Mouse (Mus musculus): ENCODE measurements at regions not wholly inside any gene's neighbourhood (a gene's known extent, or its start where the extent isn't known, plus 50 kb on each side); places are given as distances from the start of the nearest gene placed in this dataset.

GRCm38 (mm10) chr1:12510129-12510816, 1096.4 kb downstream of the A830018L16Rik start:
- no peak overlapping the region for H3K4me2 ChIP-seq (ENCODE audit: insufficient read depth, low read depth, poor library complexity, severe bottlenecking)
- no peaks in the 10 kb centered on the region for H3K36me3 ChIP-seq (replicated peaks in 1 of 2; ENCODE audit: control insufficient read depth in 1 of 2, insufficient read depth in 1 of 2, low read length in 1 of 2)
- in situ Hi-C loops (cut with MboI; ENCODE audit: low pct_ligation_motif_present, low pct_unique_long_range_greater_than_20kb, low sequenced_read_pairs) (no loop called here), dilution Hi-C loops (cut with MboI; ENCODE audit: extremely low pct_ligation_motif_present, extremely low pct_unique_long_range_greater_than_20kb, low sequenced_read_pairs) (no loop called here)
- H3K27ac ChIP-seq (ENCODE audit: insufficient read depth, low read depth) = no peak overlapping the region
- no peak overlapping the region for H3K4me3 ChIP-seq (replicated peaks in 1 of 3; ENCODE audit: low read depth in 2 of 3, low read length in 2 of 3, poor library complexity in 1 of 3)
- no peaks in the 10 kb centered on the region for H3K27me3 ChIP-seq (replicated peaks)
- no peaks in the 10 kb centered on the region for H3K9me3 ChIP-seq (replicated peaks; ENCODE audit: low read length)
- H3K4me1 ChIP-seq (ENCODE audit: control insufficient read depth in 1 of 2, insufficient read depth in 2 of 2) = 0 out of 4 replicates have a peak, but pooled peaks cover 0 to 2% of the 10 kb centered on the region in 2 experiments
- no peaks in the 10 kb centered on the region for H3K79me2 ChIP-seq (replicated peaks; ENCODE audit: control insufficient read depth, extremely low read depth, insufficient read depth, poor library complexity, severe bottlenecking)
- no peak for DNase-seq (ENCODE audit: extremely low read depth)
- H3K9ac ChIP-seq (ENCODE audit: insufficient read depth, low read depth) = no peak overlapping the region
- TF ChIP-seq USF1 (IDR thresholded peaks at IDR 0.05; ENCODE audit: low read depth, low read length) = no peak

GRCm38 (mm10) chr1:12519601-12520000, 1105.7 kb downstream of the A830018L16Rik start:
- dilution Hi-C loops (cut with MboI; ENCODE audit: extremely low pct_ligation_motif_present, extremely low pct_unique_long_range_greater_than_20kb, low sequenced_read_pairs) = no loop called here
- Histone ChIP-seq H3K4me3 (replicated peaks in 1 of 3; ENCODE audit: low read depth in 2 of 3, low read length in 2 of 3, poor library complexity in 1 of 3) (no peak overlapping the region), H3K27me3 (replicated peaks) (no peaks in the 10 kb centered on the region), H3K79me2 (replicated peaks; ENCODE audit: control insufficient read depth, extremely low read depth, insufficient read depth, poor library complexity, severe bottlenecking) (no peaks in the 10 kb centered on the region), H3K27ac (ENCODE audit: insufficient read depth, low read depth) (no peak overlapping the region), H3K4me2 (ENCODE audit: insufficient read depth, low read depth, poor library complexity, severe bottlenecking) (no peak overlapping the region), H3K9me3 (replicated peaks; ENCODE audit: low read length) (no peaks in the 10 kb centered on the region), H3K4me1 (ENCODE audit: control insufficient read depth in 1 of 2, insufficient read depth in 2 of 2) (0 out of 4 replicates have a peak, but pooled peaks cover 0 to 5% of the 10 kb centered on the region in 2 experiments), H3K9ac (ENCODE audit: insufficient read depth, low read depth) (no peak overlapping the region), H3K36me3 (replicated peaks in 1 of 2; ENCODE audit: control insufficient read depth in 1 of 2, insufficient read depth in 1 of 2, low read length in 1 of 2) (no peaks in the 10 kb centered on the region)
- peak; percentile 31 for DNase-seq (ENCODE audit: extremely low read depth)
- TF ChIP-seq TCF12 (IDR thresholded peaks at IDR 0.05; ENCODE audit: low read depth, low read length) (no peak), E2F4 (IDR thresholded peaks at IDR 0.05; ENCODE audit: insufficient replicate concordance, low read depth, low read length) (no peak), IRF4 (IDR thresholded peaks at IDR 0.05; ENCODE audit: low read depth, low read length) (no peak), KAT2A (IDR thresholded peaks at IDR 0.05; ENCODE audit: insufficient replicate concordance, low read length) (no peak), POLR2A (IDR thresholded peaks at IDR 0.05; ENCODE audit: low read depth, low read length) (no peak), MAX (IDR thresholded peaks at IDR 0.05; ENCODE audit: low read length) (no peak), EP300 (IDR thresholded peaks at IDR 0.05; ENCODE audit: low read length) (peak; percentile 34; the same call in 1 of the 2 replicates)
- in situ Hi-C loops (cut with MboI; ENCODE audit: low pct_ligation_motif_present, low pct_unique_long_range_greater_than_20kb, low sequenced_read_pairs) = no loop called here

- Histone ChIP-seq H3K36me3 (replicated peaks in 1 of 2; ENCODE audit: control insufficient read depth in 1 of 2, insufficient read depth in 1 of 2, low read length in 1 of 2) (no peaks in the 10 kb centered on the region), H3K79me2 (replicated peaks; ENCODE audit: control insufficient read depth, extremely low read depth, insufficient read depth, poor library complexity, severe bottlenecking) (no peaks in the 10 kb centered on the region), H3K4me2 (ENCODE audit: insufficient read depth, low read depth, poor library complexity, severe bottlenecking) (no peak overlapping the region), H3K4me1 (ENCODE audit: control insufficient read depth in 1 of 2, insufficient read depth in 2 of 2) (no peaks in the 10 kb centered on the region), H3K9me3 (replicated peaks; ENCODE audit: low read length) (no peaks in the 10 kb centered on the region), H3K27me3 (replicated peaks) (no peaks in the 10 kb centered on the region), H3K27ac (ENCODE audit: insufficient read depth, low read depth) (no peak overlapping the region), H3K4me3 (replicated peaks in 1 of 3; ENCODE audit: low read depth in 2 of 3, low read length in 2 of 3, poor library complexity in 1 of 3) (no peak overlapping the region), H3K9ac (ENCODE audit: insufficient read depth, low read depth) (no peak overlapping the region)
- no peak for DNase-seq (ENCODE audit: extremely low read depth)
- in situ Hi-C loops (cut with MboI; ENCODE audit: low pct_ligation_motif_present, low pct_unique_long_range_greater_than_20kb, low sequenced_read_pairs) = no loop called here
- TF ChIP-seq SIN3A (IDR thresholded peaks at IDR 0.05; ENCODE audit: low read length) = no peak
- no peak for TF ChIP-seq ETS1 (conservative IDR thresholded peaks at IDR 0.05; ENCODE audit: low read depth, low read length)
- no peak for TF ChIP-seq KAT2A (IDR thresholded peaks at IDR 0.05; ENCODE audit: insufficient replicate concordance, low read length)
- no peak for TF ChIP-seq RAD21 (IDR thresholded peaks at IDR 0.05; ENCODE audit: low read depth, low read length)
- no peak for TF ChIP-seq MAX (IDR thresholded peaks at IDR 0.05; ENCODE audit: low read length)
- TF ChIP-seq RCOR1 (conservative IDR thresholded peaks at IDR 0.05; ENCODE audit: low read depth, low read length) = no peak
- no peak for TF ChIP-seq CHD1 (IDR thresholded peaks at IDR 0.05; ENCODE audit: low read depth, low read length)
- no peak for TF ChIP-seq GABPA (IDR thresholded peaks at IDR 0.05; ENCODE audit: insufficient replicate concordance, low read depth, low read length)
- no peak for TF ChIP-seq JUN (IDR thresholded peaks at IDR 0.05; ENCODE audit: insufficient read depth, low read depth, low read length)
- dilution Hi-C loops (cut with MboI; ENCODE audit: extremely low pct_ligation_motif_present, extremely low pct_unique_long_range_greater_than_20kb, low sequenced_read_pairs) = no loop called here
These were observed 1142.0 kb downstream of the A830018L16Rik start for GRCm38 (mm10) chr1:12555859-12556258.
